Mouse (Mus musculus): ENCODE data around the gene Csrp2. TPM values are rescaled to one million over a fixed set of nuclear protein-coding genes. Genes with fewer than 3 reads are reported as not detected.

Gene Csrp2
- polyA plus RNA-seq, 1 experiment from 2014 or later: 254 TPM

Other genes starting within 250 kb of the Csrp2 start
- 11.0 and 12.4 TPM in 2 replicates for gene E2f7, start 174.3 kb upstream of the Csrp2 start, polyA plus RNA-seq (2015; fragmentation: Nextera tagmentation; extraction: Ambion mirVana)
- gene Zdhhc17, start 90.4 kb downstream of the Csrp2 start, polyA plus RNA-seq (2015; fragmentation: Nextera tagmentation; extraction: Ambion mirVana): 12.8 and 14.8 TPM in 2 replicates
- 3.0 TPM in 2 replicates for gene Osbpl8, start 245.0 kb downstream of the Csrp2 start, polyA plus RNA-seq (2015; fragmentation: Nextera tagmentation; extraction: Ambion mirVana)